Mouse (Mus musculus): ENCODE data around the gene Treml1. TPM values are rescaled to one million over a fixed set of nuclear protein-coding genes. Genes with fewer than 3 reads are reported as not detected.
A peak's percentile ranks its signal among the peaks of the same experiment; 100 is the strongest.

The Treml1 gene
- total and polyA plus RNA-seq, 3 experiments: not detected

- Histone ChIP-seq H3K27me3 (replicated peaks) (no peaks in the 10 kb centered on the region), H3K9me3 (replicated peaks; ENCODE audit: low read length) (no peaks in the 10 kb centered on the region), H3K4me1 (ENCODE audit: control insufficient read depth in 1 of 2, insufficient read depth in 2 of 2) (peaks cover 0 to 1% of the 10 kb centered on the region in 2 experiments; a peak in 2 of 4 replicates), H3K27ac (ENCODE audit: insufficient read depth, low read depth) (no peak overlapping the region), H3K4me2 (ENCODE audit: insufficient read depth, low read depth, poor library complexity, severe bottlenecking) (no peak overlapping the region), H3K36me3 (replicated peaks in 1 of 2; ENCODE audit: control insufficient read depth in 1 of 2, insufficient read depth in 1 of 2, low read length in 1 of 2) (peaks cover 82 to 99% of the 10 kb centered on the region in 2 experiments), H3K9ac (ENCODE audit: insufficient read depth, low read depth) (no peak overlapping the region), H3K79me2 (replicated peaks; ENCODE audit: control insufficient read depth, extremely low read depth, insufficient read depth, poor library complexity, severe bottlenecking) (peaks cover 2% of the 10 kb centered on the region), H3K4me3 (replicated peaks in 1 of 3; ENCODE audit: low read depth in 2 of 3, low read length in 2 of 3, poor library complexity in 1 of 3) (no peak overlapping the region)
- dilution Hi-C loops (cut with MboI; ENCODE audit: extremely low pct_ligation_motif_present, extremely low pct_unique_long_range_greater_than_20kb, low sequenced_read_pairs): no loop called here
- TF ChIP-seq USF1 (IDR thresholded peaks at IDR 0.05; ENCODE audit: low read depth, low read length): no peak
- no peak for TF ChIP-seq CHD2 (IDR thresholded peaks at IDR 0.05; ENCODE audit: low read length)
- no peak for TF ChIP-seq KAT2A (IDR thresholded peaks at IDR 0.05; ENCODE audit: insufficient replicate concordance, low read length)
- no peak for TF ChIP-seq BHLHE40 (IDR thresholded peaks at IDR 0.05; ENCODE audit: low read depth, low read length)
- no peak for TF ChIP-seq ETS1 (conservative IDR thresholded peaks at IDR 0.05; ENCODE audit: low read depth, low read length)
- no peak for TF ChIP-seq ZKSCAN1 (IDR thresholded peaks at IDR 0.05; ENCODE audit: borderline replicate concordance, low read depth, low read length)
- TF ChIP-seq ZMIZ1 (IDR thresholded peaks at IDR 0.05; ENCODE audit: low read depth, low read length): no peak
- TF ChIP-seq POLR2A (IDR thresholded peaks at IDR 0.05; ENCODE audit: low read depth, low read length): peak; percentile 16; the same call in 1 of the 2 replicates
- in situ Hi-C loops (cut with MboI; ENCODE audit: low pct_ligation_motif_present, low pct_unique_long_range_greater_than_20kb, low sequenced_read_pairs): no loop called here
- no peak for DNase-seq (ENCODE audit: extremely low read depth)
These were observed 31.7 kb downstream of the Treml1 start for GRCm38 (mm10) chr17:48391446-48391845.

- in situ Hi-C loops (cut with MboI; ENCODE audit: low pct_ligation_motif_present, low pct_unique_long_range_greater_than_20kb, low sequenced_read_pairs) (no loop called here), dilution Hi-C loops (cut with MboI; ENCODE audit: extremely low pct_ligation_motif_present, extremely low pct_unique_long_range_greater_than_20kb, low sequenced_read_pairs) (no loop called here)
- no peak overlapping the region for H3K9ac ChIP-seq (ENCODE audit: insufficient read depth, low read depth)
- H3K4me1 ChIP-seq (ENCODE audit: control insufficient read depth in 1 of 2, insufficient read depth in 2 of 2): no peaks in the 10 kb centered on the region
- no peaks in the 10 kb centered on the region for H3K9me3 ChIP-seq (replicated peaks; ENCODE audit: low read length)
- peaks cover 13% of the 10 kb centered on the region for H3K79me2 ChIP-seq (replicated peaks; ENCODE audit: control insufficient read depth, extremely low read depth, insufficient read depth, poor library complexity, severe bottlenecking)
- TF ChIP-seq NRF1 (IDR thresholded peaks at IDR 0.05; ENCODE audit: low read depth, low read length): no peak
- TF ChIP-seq SIN3A (IDR thresholded peaks at IDR 0.05; ENCODE audit: low read length): no peak
- no peak for TF ChIP-seq E2F4 (IDR thresholded peaks at IDR 0.05; ENCODE audit: insufficient replicate concordance, low read depth, low read length)
- TF ChIP-seq MEF2A (IDR thresholded peaks at IDR 0.05; ENCODE audit: borderline replicate concordance, low read depth, low read length): no peak
- TF ChIP-seq TBP (conservative IDR thresholded peaks at IDR 0.05; ENCODE audit: low read depth, low read length): no peak
- no peak for TF ChIP-seq GABPA (IDR thresholded peaks at IDR 0.05; ENCODE audit: insufficient replicate concordance, low read depth, low read length)
- TF ChIP-seq HCFC1 (IDR thresholded peaks at IDR 0.05; ENCODE audit: low read depth, low read length): no peak
- TF ChIP-seq PAX5 (IDR thresholded peaks at IDR 0.05; ENCODE audit: low read length): no peak
- TF ChIP-seq MXI1 (IDR thresholded peaks at IDR 0.05; ENCODE audit: low read depth, low read length): no peak
- TF ChIP-seq ELF1 (IDR thresholded peaks at IDR 0.05; ENCODE audit: low read depth, low read length): no peak
- TF ChIP-seq ZKSCAN1 (IDR thresholded peaks at IDR 0.05; ENCODE audit: borderline replicate concordance, low read depth, low read length): no peak
- TF ChIP-seq JUN (IDR thresholded peaks at IDR 0.05; ENCODE audit: insufficient read depth, low read depth, low read length): no peak
- no peak for TF ChIP-seq POLR2AphosphoS2 (IDR thresholded peaks at IDR 0.05; ENCODE audit: low read depth, low read length)
- TF ChIP-seq ZC3H11A (IDR thresholded peaks at IDR 0.05; ENCODE audit: low read depth, low read length): no peak
- no peak overlapping the region for H3K4me3 ChIP-seq (replicated peaks in 1 of 3; ENCODE audit: low read depth in 2 of 3, low read length in 2 of 3, poor library complexity in 1 of 3)
- no peak for DNase-seq (ENCODE audit: extremely low read depth)
- H3K4me2 ChIP-seq (ENCODE audit: insufficient read depth, low read depth, poor library complexity, severe bottlenecking): no peak overlapping the region
- H3K36me3 ChIP-seq (replicated peaks in 1 of 2; ENCODE audit: control insufficient read depth in 1 of 2, insufficient read depth in 1 of 2, low read length in 1 of 2): peaks cover 88 to 100% of the 10 kb centered on the region in 2 experiments
- no peak overlapping the region for H3K27ac ChIP-seq (ENCODE audit: insufficient read depth, low read depth)
- no peaks in the 10 kb centered on the region for H3K27me3 ChIP-seq (replicated peaks)
These were observed 32.9 kb downstream of the Treml1 start for GRCm38 (mm10) chr17:48392616-48393015.

Data from CH12.LX (cell line).